Mouse (Mus musculus): ENCODE results near the gene Commd8. TPM values are rescaled to one million over a fixed set of nuclear protein-coding genes. Genes with fewer than 3 reads are reported as not detected.
A peak's percentile ranks its signal among the peaks of the same experiment; 100 is the strongest.

The Commd8 gene
- polyA plus RNA-seq, 1 experiment from 2014 or later, result 153 TPM

DNA sequence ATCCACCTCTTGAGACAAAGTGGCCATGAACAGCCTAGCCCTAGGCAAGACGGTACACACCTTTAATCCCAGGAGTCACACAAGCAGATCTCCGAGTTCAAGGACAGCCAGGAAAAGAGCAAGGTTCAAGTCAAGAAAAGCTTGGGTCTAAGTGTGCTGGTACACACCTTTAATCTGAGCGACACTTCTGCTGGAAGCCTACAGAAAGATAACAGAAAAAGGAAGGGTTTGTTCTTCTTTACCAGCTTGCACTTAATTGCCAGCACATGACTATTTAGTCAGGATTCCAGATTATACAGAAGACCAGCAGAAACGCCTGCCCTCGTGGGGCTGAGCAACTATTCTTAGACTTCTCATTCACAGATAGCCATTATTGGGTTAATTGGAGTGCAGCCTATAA is 23.9 kb upstream of the Commd8 start:
- Histone ChIP-seq H3K4me3 (no peak overlapping the region), H3K9me3 (no peaks in the 10 kb centered on the region), H3K27ac (replicated peaks) (no peak overlapping the region), H3K4me1 (no peaks in the 10 kb centered on the region), H3K36me3 (replicated peaks) (no peaks in the 10 kb centered on the region), H3K27me3 (replicated peaks; ENCODE audit: low read depth, poor library complexity, severe bottlenecking) (no peaks in the 10 kb centered on the region)
- no peak for DNase-seq (ENCODE audit: low spot score)
- 78% methylated on average over 5 of the region's 5 CpGs for WGBS

DNA sequence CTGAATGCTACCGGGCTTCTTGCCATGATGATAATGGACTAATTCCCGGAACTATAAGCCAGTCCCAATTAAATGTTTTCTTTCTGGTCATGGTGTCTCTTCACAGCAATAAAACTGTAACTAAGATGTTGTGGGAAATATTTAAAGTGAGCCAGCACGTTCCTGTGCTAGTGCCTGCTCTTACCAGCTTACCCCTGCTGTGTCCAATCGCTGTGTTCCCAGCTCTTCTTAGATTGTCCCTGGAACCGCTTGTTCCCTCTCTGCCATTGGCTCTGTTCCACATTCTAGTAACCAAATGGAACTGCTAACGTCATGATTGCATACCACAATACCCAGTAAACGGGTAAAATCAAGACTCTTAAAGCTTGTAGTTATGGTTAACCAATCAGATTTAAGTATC is 23.2 kb upstream of the Commd8 start:
- Histone ChIP-seq H3K4me3 (no peak overlapping the region), H3K27ac (replicated peaks) (no peak overlapping the region), H3K9me3 (no peaks in the 10 kb centered on the region), H3K36me3 (replicated peaks) (no peaks in the 10 kb centered on the region), H3K27me3 (replicated peaks; ENCODE audit: low read depth, poor library complexity, severe bottlenecking) (no peaks in the 10 kb centered on the region), H3K4me1 (no peaks in the 10 kb centered on the region)
- no peak for DNase-seq (ENCODE audit: low spot score)
- WGBS, result 85% methylated on average over 7 of the region's 7 CpGs

DNA sequence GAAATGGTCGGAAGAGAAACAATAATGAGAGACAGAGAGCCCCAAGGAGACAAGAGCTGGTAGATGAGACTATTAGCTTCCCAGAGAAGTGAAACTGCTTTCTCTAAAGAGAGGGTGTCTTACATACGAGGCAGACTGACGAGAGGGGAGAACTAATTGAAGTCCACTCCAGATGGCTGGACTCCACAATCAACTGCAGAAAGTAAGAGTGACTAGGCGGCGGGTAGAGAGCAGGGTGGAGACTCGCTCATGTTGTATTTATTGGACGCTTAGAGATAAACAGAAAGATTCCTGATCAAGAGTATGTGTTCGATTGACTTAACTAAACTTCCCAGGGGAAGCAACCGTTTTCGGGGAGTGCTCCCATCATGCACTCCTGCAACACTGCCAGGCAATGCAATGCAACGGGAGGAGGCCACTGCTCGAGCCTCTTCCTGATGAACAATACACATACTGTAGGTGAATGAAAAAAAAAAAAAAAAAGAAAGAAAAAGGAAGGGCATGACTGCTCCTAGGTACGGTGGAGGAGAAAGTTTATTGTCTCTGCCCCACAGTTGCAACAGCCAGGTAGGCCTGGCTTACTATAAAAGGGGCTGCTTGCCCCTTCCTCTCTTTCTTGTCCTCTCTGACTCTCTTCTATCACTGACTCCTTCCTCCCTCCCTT is 16.6 kb upstream of the Commd8 start:
- no peaks in the 10 kb centered on the region for H3K9me3 ChIP-seq
- 0 out of 2 replicates have a peak, but pooled peaks cover 4% of the 10 kb centered on the region for H3K4me1 ChIP-seq
- H3K36me3 ChIP-seq (replicated peaks), result no peaks in the 10 kb centered on the region
- no peak overlapping the region for H3K4me3 ChIP-seq
- no peak overlapping the region for H3K27ac ChIP-seq (replicated peaks)
- DNase-seq (ENCODE audit: low spot score), result no peak
- no peaks in the 10 kb centered on the region for H3K27me3 ChIP-seq (replicated peaks; ENCODE audit: low read depth, poor library complexity, severe bottlenecking)
- WGBS, result 87% methylated on average over 13 of the region's 13 CpGs

DNA sequence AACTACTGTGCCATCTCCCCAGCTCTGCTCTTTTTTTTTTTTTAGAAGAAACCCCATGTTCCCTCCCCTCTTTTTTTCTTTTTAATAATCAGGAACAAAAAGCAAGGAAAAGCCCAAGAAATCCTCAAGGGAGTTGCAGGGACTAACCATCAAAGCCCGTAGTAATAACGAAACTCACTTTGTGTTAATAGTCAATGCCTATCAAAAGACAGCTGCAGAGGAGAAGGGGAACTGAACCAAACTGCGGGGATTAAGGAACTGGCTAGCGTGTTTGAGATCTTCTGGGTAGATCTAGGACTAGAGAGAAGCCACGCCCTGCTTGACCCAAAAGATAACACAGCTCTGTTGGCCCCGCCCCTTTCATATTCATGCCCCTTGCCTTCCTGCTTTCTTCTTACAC is 15.9 kb upstream of the Commd8 start:
- Histone ChIP-seq H3K36me3 (replicated peaks) (no peaks in the 10 kb centered on the region), H3K4me3 (no peak overlapping the region)
- WGBS, result 86% methylated on average over 6 of the region's 6 CpGs

DNA sequence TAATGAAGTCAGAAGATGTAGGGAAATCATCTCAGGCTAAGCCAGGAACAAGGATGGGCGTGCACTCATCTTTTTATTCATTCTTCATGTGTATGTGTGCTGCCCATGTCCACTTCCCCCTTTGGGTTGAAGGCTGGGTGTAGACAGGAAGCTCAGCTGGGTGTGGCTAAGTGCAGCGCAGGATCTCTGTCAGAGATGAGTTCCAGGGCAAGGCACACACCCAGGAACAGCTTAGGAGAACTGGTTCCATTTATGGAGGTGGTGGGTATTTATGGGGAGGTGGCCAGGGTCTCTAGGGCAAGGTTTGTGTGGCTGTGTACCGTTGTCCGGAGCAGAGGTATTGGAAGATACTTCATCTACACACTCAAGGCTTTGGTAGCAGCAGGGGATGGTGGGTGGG is 14.8 kb upstream of the Commd8 start:
- Histone ChIP-seq H3K27me3 (replicated peaks; ENCODE audit: low read depth, poor library complexity, severe bottlenecking) (no peaks in the 10 kb centered on the region), H3K4me3 (no peak overlapping the region), H3K9me3 (no peaks in the 10 kb centered on the region), H3K4me1 (peaks cover 8% of the 10 kb centered on the region; the same call in 1 of the 2 replicates), H3K27ac (replicated peaks) (no peak overlapping the region), H3K36me3 (replicated peaks) (no peaks in the 10 kb centered on the region)
- WGBS, result 89% methylated on average over 4 of the region's 4 CpGs
- DNase-seq (ENCODE audit: low spot score), result no peak

More for the DNA sequence above, 15.9 kb upstream of the Commd8 start:
- no peaks in the 10 kb centered on the region for H3K9me3 ChIP-seq
- no peak overlapping the region for H3K27ac ChIP-seq (replicated peaks)
- DNase-seq (ENCODE audit: low spot score), result no peak
- no peaks in the 10 kb centered on the region for H3K27me3 ChIP-seq (replicated peaks; ENCODE audit: low read depth, poor library complexity, severe bottlenecking)
- H3K4me1 ChIP-seq, result peaks cover 5% of the 10 kb centered on the region; the same call in 1 of the 2 replicates

DNA sequence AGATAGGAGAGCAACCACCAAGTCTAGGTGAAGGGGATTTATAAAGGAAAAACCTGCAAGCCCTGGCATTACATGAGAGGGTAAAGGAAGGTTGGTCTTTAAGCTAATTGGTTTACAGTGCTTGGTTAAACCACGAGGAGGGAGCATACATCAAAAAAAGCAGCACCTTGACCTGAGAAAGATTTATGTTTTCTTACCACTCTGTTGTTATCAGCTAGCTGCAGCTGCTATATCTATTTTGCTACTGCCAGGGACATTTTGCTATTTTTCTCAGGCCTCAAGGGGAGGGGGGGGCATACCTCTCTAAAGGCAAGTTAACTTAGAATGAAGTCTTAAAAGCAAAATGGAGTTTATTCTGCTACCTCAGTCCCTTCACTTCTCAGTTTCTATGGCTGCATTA is 13.2 kb upstream of the Commd8 start:
- DNase-seq (ENCODE audit: low spot score), result no peak
- Histone ChIP-seq H3K27me3 (replicated peaks; ENCODE audit: low read depth, poor library complexity, severe bottlenecking) (no peaks in the 10 kb centered on the region), H3K9me3 (no peaks in the 10 kb centered on the region), H3K36me3 (replicated peaks) (no peaks in the 10 kb centered on the region), H3K4me3 (no peak overlapping the region), H3K27ac (replicated peaks) (no peak overlapping the region), H3K4me1 (peaks cover 9% of the 10 kb centered on the region)
- 62% methylated on average over 1 of the region's 1 CpGs for WGBS

- H3K27ac ChIP-seq (replicated peaks), result peak overlapping the region; percentile 70
- H3K4me3 ChIP-seq, result 0 out of 2 replicates have a peak overlapping the region, but pooled peaks have one; percentile 23
- H3K27me3 ChIP-seq (replicated peaks; ENCODE audit: low read depth, poor library complexity, severe bottlenecking), result no peaks in the 10 kb centered on the region
These were observed 7.5 kb upstream of the Commd8 start for GRCm38 (mm10) chr5:72175530-72175929.

DNA sequence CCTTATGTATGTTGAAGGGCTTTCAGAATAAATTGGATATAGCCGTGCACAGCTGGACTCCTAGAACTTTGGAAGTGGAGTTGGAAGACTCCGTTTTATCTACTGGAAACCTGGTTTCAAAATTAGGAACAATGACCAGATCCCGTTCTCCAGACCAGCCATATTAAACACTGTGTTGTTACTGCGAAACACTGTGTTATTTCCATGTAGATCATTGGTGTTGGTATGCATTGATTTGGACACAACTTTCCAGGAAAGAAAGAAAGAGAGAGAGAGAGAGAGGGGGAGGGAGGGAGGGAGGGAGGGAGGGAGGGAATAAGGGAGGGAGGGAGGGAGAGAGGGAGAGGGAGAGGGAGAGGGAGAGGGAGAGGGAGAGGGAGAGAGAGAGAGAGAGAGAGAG is 7.1 kb upstream of the Commd8 start:
- no peak for DNase-seq (ENCODE audit: low spot score)
- H3K4me1 ChIP-seq, result peaks cover 25% of the 10 kb centered on the region
- H3K36me3 ChIP-seq (replicated peaks), result no peaks in the 10 kb centered on the region
- WGBS, result 69% methylated on average over 4 of the region's 4 CpGs
- H3K27me3 ChIP-seq (replicated peaks; ENCODE audit: low read depth, poor library complexity, severe bottlenecking), result no peaks in the 10 kb centered on the region
- H3K9me3 ChIP-seq, result no peaks in the 10 kb centered on the region
- peak overlapping the region; percentile 70 for H3K27ac ChIP-seq (replicated peaks)
- 0 out of 2 replicates have a peak overlapping the region, but pooled peaks have one; percentile 23 for H3K4me3 ChIP-seq

More at GRCm38 (mm10) chr5:72175530-72175929, 7.5 kb upstream of the Commd8 start:
- 19% methylated on average over 7 of the region's 7 CpGs for WGBS
- Histone ChIP-seq H3K36me3 (replicated peaks) (no peaks in the 10 kb centered on the region), H3K9me3 (no peaks in the 10 kb centered on the region), H3K4me1 (peaks cover 25% of the 10 kb centered on the region)
- peak; percentile 32 for DNase-seq (ENCODE audit: low spot score)

GRCm38 (mm10) chr5:72173521-72173920 is 5.5 kb upstream of the Commd8 start:
- H3K4me3 ChIP-seq, result no peak overlapping the region
- DNase-seq (ENCODE audit: low spot score), result no peak
- no peaks in the 10 kb centered on the region for H3K27me3 ChIP-seq (replicated peaks; ENCODE audit: low read depth, poor library complexity, severe bottlenecking)
- 84% methylated on average over 1 of the region's 1 CpGs for WGBS
- H3K9me3 ChIP-seq, result no peaks in the 10 kb centered on the region
- peaks cover 22% of the 10 kb centered on the region for H3K4me1 ChIP-seq
- H3K36me3 ChIP-seq (replicated peaks), result no peaks in the 10 kb centered on the region
- no peak overlapping the region for H3K27ac ChIP-seq (replicated peaks)

- no peaks in the 10 kb centered on the region for H3K27me3 ChIP-seq (replicated peaks; ENCODE audit: low read depth, poor library complexity, severe bottlenecking)
- no peak overlapping the region for H3K27ac ChIP-seq (replicated peaks)
- no peaks in the 10 kb centered on the region for H3K36me3 ChIP-seq (replicated peaks)
- 35% methylated on average over 3 of the region's 3 CpGs for WGBS
- H3K4me3 ChIP-seq, result no peak overlapping the region
- peak; percentile 31 for DNase-seq (ENCODE audit: low spot score)
- H3K4me1 ChIP-seq, result peaks cover 22% of the 10 kb centered on the region
- H3K9me3 ChIP-seq, result no peaks in the 10 kb centered on the region
These were observed 4.7 kb upstream of the Commd8 start for GRCm38 (mm10) chr5:72172675-72173074.

DNA sequence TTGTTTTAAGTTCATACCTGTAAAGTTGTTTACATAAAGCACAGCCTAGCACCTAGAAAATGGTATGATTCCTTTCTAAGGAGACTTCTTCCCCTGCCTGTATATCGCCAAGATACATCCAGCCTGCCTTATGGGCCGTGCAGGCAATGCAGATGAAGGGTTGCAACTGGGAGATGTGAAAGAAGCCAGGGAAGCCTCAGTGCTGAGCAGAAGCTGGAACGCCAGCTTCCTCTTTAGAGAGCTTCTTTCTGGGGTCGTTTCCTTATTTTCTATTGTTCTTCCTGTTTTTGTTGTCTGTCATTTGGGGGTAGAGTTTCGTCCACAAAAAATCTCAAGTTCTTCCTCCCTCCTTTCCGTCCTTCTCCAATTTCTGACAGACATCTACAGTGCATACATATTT is 2.1 kb upstream of the Commd8 start:
- 68% methylated on average over 6 of the region's 6 CpGs for WGBS
- H3K4me3 ChIP-seq, result no peak overlapping the region

DNA sequence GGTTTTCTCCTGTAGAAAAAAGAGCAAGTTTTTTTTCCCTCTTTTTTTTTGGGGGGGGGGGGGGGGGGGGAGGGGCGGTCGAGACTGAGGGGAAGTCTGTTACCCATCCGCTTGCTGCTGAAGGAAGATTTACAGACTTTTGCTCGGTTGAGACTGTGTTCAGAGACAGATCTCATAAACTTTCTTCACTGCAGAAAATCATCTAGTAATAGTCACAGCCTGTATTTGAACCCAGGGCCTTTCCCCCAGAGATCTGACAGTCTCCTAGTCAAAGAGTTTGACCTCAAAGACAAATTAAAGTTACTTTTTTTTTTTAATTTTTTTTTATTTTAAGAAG is 264 bp upstream of the Commd8 start:
- Histone ChIP-seq H3K4me3 (peak overlapping the region; percentile 73), H3K9me3 (no peaks in the 10 kb centered on the region), H3K4me1 (peaks cover 13% of the 10 kb centered on the region), H3K27me3 (replicated peaks; ENCODE audit: low read depth, poor library complexity, severe bottlenecking) (no peaks in the 10 kb centered on the region), H3K27ac (replicated peaks) (peak overlapping the region; percentile 91), H3K36me3 (replicated peaks) (peaks cover 8% of the 10 kb centered on the region)
- DNase-seq (ENCODE audit: low spot score), result no peak
- 0% methylated on average over 4 of the region's 4 CpGs for WGBS

More for the DNA sequence above, 2.1 kb upstream of the Commd8 start:
- Histone ChIP-seq H3K27ac (replicated peaks) (no peak overlapping the region), H3K27me3 (replicated peaks; ENCODE audit: low read depth, poor library complexity, severe bottlenecking) (no peaks in the 10 kb centered on the region), H3K9me3 (no peaks in the 10 kb centered on the region), H3K4me1 (peaks cover 22% of the 10 kb centered on the region), H3K36me3 (replicated peaks) (no peaks in the 10 kb centered on the region)
- DNase-seq (ENCODE audit: low spot score), result no peak

DNA sequence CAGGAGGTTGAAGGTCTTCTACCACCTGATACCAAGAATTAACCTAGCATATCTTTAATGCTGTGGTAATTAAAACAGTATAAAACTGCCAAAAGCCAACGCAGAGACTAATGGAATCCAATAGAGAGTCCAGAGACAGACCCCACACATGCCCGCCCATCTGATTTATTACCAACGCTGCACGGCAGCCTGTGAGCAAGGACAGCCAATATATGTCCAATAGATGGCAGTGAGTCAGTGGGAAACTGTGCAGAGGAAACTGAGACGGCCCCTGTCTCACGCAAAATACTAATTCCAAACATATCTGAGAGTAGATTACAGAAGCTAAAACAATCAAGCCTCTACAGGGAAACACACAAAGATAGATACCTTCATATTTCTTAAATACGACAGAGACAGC is 3.6 kb downstream of the Commd8 start:
- H3K27ac ChIP-seq (replicated peaks), result no peak overlapping the region
- no peaks in the 10 kb centered on the region for H3K9me3 ChIP-seq
- H3K27me3 ChIP-seq (replicated peaks; ENCODE audit: low read depth, poor library complexity, severe bottlenecking), result no peaks in the 10 kb centered on the region
- H3K36me3 ChIP-seq (replicated peaks), result peaks cover 46% of the 10 kb centered on the region
- 90% methylated on average over 7 of the region's 7 CpGs for WGBS
- no peak for DNase-seq (ENCODE audit: low spot score)
- peaks cover 13% of the 10 kb centered on the region for H3K4me1 ChIP-seq
- no peak overlapping the region for H3K4me3 ChIP-seq
